Mouse (Mus musculus): ENCODE results near the gene Acox2.

The Acox2 gene

DNA sequence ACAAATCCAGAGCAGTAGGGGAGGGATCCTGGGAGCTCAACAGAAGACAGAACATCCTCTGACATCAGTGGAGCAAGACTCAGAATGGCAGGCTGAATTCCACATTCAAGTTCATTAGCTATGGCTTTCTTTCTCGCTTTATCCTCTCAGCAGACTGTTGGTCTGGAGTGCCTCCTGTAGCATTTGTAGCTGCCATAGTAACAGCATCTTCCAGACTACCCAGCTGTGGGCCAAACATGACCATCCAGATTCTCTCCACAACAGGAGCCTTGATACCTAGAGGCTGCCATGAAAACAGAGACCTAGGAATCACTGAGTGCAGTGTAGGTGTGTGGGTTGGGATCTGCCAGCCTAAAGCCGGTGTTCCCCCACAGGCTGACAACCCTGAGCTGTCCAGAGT, 49.3 kb downstream of the Acox2 start:
- no peak for DNase-seq

- DNase-seq: no peak
Observed at GRCm38 (mm10) chr14:8208876-8209275, 50.3 kb downstream of the Acox2 start.

- DNase-seq: no peak
Observed at GRCm38 (mm10) chr14:8207543-8207942, 51.6 kb downstream of the Acox2 start.

DNA sequence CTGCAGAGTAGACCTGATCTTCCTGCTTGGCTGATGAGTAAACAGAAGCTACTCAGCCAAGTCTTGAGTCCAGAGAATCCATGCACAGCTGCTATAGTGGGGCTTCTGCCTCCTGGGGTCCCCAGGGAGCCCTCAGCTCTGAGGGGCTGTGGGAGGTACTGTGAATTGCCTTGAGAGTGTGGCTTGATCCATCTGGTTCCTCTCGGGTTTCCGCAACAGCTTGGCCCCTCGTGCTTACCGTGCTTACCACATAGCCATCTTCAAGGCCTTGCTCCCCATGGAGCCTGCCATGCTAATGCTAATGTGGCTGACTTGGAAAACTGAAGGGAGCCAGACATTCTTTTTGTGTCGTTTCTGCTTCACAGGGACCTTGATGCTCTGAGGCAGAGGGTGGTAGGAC, 52.0 kb downstream of the Acox2 start:
- DNase-seq: no peak

DNA sequence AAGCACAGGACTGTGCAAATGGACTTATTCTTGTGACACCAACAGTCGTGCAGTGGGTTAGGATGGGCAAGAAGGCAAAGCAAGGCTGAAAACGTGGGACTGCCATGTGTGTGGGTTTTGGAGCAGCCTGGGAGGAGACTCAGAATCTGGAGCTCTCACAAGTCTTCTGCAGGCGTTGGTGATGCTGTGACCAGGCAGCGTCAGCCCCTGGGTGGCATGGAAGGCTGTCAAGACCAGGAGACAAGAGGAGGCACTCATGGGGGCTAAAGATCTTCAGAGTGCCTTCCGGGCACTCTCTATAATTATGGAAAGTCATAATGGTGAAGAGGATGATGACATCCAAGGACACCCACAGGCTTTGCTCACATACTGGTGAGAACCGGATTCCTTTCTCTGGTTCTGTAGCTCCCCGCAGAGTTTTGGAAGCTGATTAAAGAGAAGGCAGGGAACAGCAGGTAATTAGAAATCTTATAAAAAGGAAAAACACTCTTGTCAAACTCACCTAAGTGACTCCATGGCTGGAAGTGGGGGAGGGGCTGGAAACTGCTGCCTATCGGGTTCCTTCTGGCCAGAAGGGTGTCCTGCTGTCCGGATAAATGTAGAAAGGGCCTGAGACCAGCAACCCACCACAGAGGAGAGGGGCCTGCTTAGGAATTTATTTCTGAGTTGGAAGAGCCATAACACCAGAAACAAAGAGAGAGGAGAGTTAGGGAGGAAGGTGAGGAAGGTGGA, 52.8 kb downstream of the Acox2 start:
- no peak for DNase-seq

DNA sequence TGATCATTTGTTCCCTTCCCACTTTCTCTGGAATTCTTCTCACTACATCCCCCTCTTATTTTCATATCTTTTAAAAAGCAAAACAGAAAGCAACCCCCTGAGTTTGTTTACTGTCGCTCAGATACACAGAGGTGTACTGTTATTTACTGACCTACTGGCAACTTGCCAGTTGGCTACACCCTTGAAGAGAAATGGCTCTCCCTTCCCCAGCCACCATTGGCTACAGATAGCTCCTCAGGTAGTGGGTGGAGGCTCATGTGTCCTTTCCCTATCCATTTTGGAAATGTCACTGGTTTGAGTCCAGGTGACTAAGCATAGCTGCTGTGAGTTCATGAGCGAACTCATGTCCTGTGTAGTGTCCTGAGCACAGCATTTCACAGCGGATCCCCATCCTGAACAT, 57.4 kb downstream of the Acox2 start:
- DNase-seq: peak; percentile 10

DNA sequence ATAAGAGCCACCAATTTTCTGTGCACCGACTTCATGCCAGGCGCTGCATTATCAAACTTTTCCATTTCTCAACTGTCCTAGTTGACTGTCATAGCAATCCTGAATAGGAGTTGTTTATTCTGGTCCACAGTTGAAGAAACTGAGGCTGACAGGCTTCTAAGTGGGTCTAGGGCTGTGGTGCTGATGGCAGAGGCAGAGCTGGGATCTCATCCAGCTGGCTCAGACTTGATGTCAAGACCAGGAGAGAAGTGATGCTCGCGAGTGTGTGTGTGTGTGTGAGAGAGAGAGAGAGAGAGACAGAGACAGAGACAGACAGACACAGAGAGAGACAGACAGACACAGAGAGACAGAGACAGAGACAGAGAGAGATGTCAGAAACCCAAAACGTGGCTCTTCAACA, 58.4 kb downstream of the Acox2 start:
- no peak for DNase-seq

- no peak for DNase-seq
Observed at GRCm38 (mm10) chr14:8192727-8193126, 66.4 kb downstream of the Acox2 start.

DNA sequence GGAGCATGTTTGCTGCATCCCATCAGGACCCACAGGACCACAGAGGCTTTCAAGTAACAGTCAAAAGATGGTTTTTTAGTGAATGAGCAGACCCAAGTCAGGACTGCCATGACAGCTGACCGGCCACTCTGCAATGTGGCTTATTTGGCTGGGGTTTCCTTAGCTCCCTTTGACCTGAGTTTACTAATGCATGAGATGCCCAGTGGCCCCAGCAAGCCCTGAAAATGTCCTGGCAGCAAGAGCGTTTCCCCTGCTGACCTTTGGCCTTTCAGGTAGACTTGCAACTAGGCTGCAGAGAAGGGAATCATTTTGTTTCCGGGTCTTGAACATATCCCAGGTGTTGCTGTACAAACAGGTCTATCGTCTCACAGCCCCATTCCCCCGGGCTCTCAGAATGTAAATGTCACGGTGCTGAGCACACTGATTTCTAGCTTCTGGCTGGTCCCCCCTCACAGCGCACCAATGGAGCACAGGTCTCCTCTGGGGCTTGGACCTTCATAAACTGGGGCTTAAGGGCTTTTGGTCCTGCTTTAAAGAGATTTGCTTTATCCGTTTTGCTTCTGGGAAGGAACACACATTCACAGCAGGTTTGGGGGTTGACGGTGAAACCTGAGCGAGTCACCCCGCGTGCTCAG, 67.7 kb downstream of the Acox2 start:
- DNase-seq: no peak

GRCm38 (mm10) chr14:8190556-8190955, 68.6 kb downstream of the Acox2 start:
- DNase-seq: no peak

DNA sequence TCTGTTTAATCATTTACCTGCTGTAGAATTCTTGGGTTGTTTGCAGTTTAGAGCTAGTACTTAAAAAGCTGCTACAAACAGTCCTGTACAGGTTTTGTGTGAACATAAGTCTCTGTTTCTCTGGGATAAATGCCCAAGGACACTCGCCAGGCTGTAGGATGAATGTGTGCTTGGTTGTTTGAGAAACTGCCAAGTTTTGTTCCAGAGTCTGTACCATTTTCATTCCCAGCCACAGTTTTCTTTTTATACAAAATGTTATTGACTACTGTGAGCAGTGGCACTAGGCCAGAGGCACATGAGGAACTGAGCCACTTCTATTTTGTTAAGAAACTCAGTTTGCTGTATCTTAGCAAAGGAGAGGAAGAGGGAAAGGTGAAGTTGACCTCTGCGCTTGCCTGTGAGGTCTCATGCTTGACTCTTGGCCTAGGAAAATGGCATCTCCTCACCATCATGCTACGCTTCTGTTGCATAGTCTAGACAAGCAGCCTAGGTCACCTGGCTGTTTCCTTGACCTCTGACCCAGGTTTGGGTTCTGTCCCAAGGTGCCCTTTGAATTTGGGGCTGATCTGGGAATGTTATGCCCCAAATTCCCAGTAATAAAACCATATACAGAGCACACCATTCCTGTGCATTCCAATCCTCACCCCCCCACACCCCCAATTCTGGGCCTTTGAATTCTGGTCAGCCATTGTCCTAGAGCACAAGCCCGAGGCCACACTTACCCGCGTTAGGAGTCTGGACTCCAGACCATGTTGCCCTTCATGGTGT, 72.7 kb downstream of the Acox2 start:
- DNase-seq: peak; percentile 27

GRCm38 (mm10) chr14:8183330-8183729, 75.8 kb downstream of the Acox2 start:
- no peak for DNase-seq

DNA sequence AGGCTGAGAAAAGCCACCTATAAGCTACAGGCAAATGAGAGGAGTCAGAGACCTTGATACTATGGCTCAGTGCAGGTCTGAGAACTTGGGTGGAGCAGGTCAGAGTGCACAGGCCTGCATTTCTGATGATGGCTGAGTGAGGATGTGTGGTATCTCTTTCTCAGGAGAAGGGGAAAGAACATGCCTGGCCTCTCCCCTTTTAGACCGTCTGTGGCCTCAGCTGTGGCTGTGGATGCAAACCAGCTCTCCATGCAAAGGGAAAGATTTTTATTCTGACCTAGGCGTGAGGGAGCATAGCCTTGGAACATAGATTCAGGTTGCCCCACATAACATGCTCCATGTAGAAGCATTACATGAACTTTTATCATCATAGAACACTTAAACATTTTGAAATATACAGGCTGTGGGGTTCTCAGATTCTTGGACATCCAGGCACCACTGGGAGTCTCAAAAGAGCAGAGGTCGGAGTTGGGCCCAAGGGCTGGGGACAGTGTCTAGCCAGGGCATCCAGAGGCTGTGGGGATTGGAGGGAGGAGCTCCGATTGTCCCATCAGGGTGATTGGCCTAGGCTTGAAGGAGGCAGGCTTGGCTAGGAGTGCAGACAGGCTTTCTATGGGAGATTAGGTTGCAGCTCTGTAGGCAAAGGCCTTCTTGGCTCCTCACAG, 78.7 kb downstream of the Acox2 start:
- DNase-seq: no peak

- DNase-seq: peak; percentile 25
Observed at GRCm38 (mm10) chr14:8176251-8176650, 82.9 kb downstream of the Acox2 start.
